Mouse (Mus musculus): ENCODE measurements around the gene Fblim1. TPM values are rescaled to one million over a fixed set of nuclear protein-coding genes. Genes with fewer than 3 reads are reported as not detected.

The Fblim1 gene
- polyA plus RNA-seq, 1 experiment from 2014 or later: 17.0 TPM

- WGBS: 93% methylated on average over 20 of the region's 20 CpGs
- H3K9me3 ChIP-seq (ENCODE audit: control insufficient read depth, low read length): no peaks in the 10 kb centered on the region
Observed at GRCm38 (mm10) chr4:141631250-141631649, 25.4 kb upstream of the Fblim1 start.

GRCm38 (mm10) chr4:141630021-141630420 lies 24.1 kb upstream of the Fblim1 start:
- H3K4me3 ChIP-seq (ENCODE audit: low read depth, low read length): no peak overlapping the region
- H3K36me3 ChIP-seq (ENCODE audit: control insufficient read depth, insufficient read depth, low read length): peaks cover 36% of the 10 kb centered on the region
- no peak for ATAC-seq (replicated peaks; ENCODE audit: low FRiP score)
- H3K4me1 ChIP-seq (replicated peaks; ENCODE audit: control insufficient read depth, insufficient read depth, low read length): no peaks in the 10 kb centered on the region
- H3K9me3 ChIP-seq (ENCODE audit: control insufficient read depth, low read length): no peaks in the 10 kb centered on the region
- no peak overlapping the region for H3K9ac ChIP-seq (ENCODE audit: low read depth, low read length)
- 91% methylated on average over 11 of the region's 11 CpGs for WGBS
- H3K27me3 ChIP-seq (replicated peaks; ENCODE audit: control insufficient read depth, insufficient read depth, low read length): no peaks in the 10 kb centered on the region
- no peak for DNase-seq (ENCODE audit: low spot score)
- no peak overlapping the region for H3K27ac ChIP-seq (ENCODE audit: low read depth, low read length)
- H3K4me2 ChIP-seq: no peak overlapping the region

More at GRCm38 (mm10) chr4:141631250-141631649, 25.4 kb upstream of the Fblim1 start:
- Histone ChIP-seq H3K27ac (ENCODE audit: low read depth, low read length) (no peak overlapping the region), H3K4me3 (ENCODE audit: low read depth, low read length) (no peak overlapping the region), H3K9ac (ENCODE audit: low read depth, low read length) (no peak overlapping the region), H3K36me3 (ENCODE audit: control insufficient read depth, insufficient read depth, low read length) (peaks cover 33% of the 10 kb centered on the region), H3K4me1 (replicated peaks; ENCODE audit: control insufficient read depth, insufficient read depth, low read length) (no peaks in the 10 kb centered on the region), H3K4me2 (no peak overlapping the region), H3K27me3 (replicated peaks; ENCODE audit: control insufficient read depth, insufficient read depth, low read length) (no peaks in the 10 kb centered on the region)
- DNase-seq (ENCODE audit: low spot score) (no peak), ATAC-seq (replicated peaks; ENCODE audit: low FRiP score) (no peak)

GRCm38 (mm10) chr4:141628661-141629060 lies 22.8 kb upstream of the Fblim1 start:
- DNase-seq (ENCODE audit: low spot score): no peak

GRCm38 (mm10) chr4:141627502-141627901 lies 21.6 kb upstream of the Fblim1 start:
- ATAC-seq (replicated peaks; ENCODE audit: low FRiP score) (no peak), DNase-seq (ENCODE audit: low spot score) (no peak)
- no peak overlapping the region for H3K27ac ChIP-seq (ENCODE audit: low read depth, low read length)
- no peaks in the 10 kb centered on the region; the same call in 1 of the 2 replicates for H3K4me1 ChIP-seq (replicated peaks; ENCODE audit: control insufficient read depth, insufficient read depth, low read length)
- WGBS: 89% methylated on average over 5 of the region's 5 CpGs
- no peak overlapping the region for H3K9ac ChIP-seq (ENCODE audit: low read depth, low read length)
- H3K27me3 ChIP-seq (replicated peaks; ENCODE audit: control insufficient read depth, insufficient read depth, low read length): no peaks in the 10 kb centered on the region
- H3K4me2 ChIP-seq: no peak overlapping the region
- H3K36me3 ChIP-seq (ENCODE audit: control insufficient read depth, insufficient read depth, low read length): peaks cover 34% of the 10 kb centered on the region
- H3K9me3 ChIP-seq (ENCODE audit: control insufficient read depth, low read length): no peaks in the 10 kb centered on the region
- no peak overlapping the region for H3K4me3 ChIP-seq (ENCODE audit: low read depth, low read length)

More at GRCm38 (mm10) chr4:141628661-141629060, 22.8 kb upstream of the Fblim1 start:
- ATAC-seq (replicated peaks; ENCODE audit: low FRiP score): no peak
- no peaks in the 10 kb centered on the region for H3K4me1 ChIP-seq (replicated peaks; ENCODE audit: control insufficient read depth, insufficient read depth, low read length)
- no peak overlapping the region for H3K27ac ChIP-seq (ENCODE audit: low read depth, low read length)
- H3K9ac ChIP-seq (ENCODE audit: low read depth, low read length): no peak overlapping the region
- peaks cover 36% of the 10 kb centered on the region for H3K36me3 ChIP-seq (ENCODE audit: control insufficient read depth, insufficient read depth, low read length)
- no peaks in the 10 kb centered on the region for H3K9me3 ChIP-seq (ENCODE audit: control insufficient read depth, low read length)
- no peak overlapping the region for H3K4me2 ChIP-seq
- H3K27me3 ChIP-seq (replicated peaks; ENCODE audit: control insufficient read depth, insufficient read depth, low read length): no peaks in the 10 kb centered on the region
- no peak overlapping the region for H3K4me3 ChIP-seq (ENCODE audit: low read depth, low read length)
- WGBS: 81% methylated on average over 14 of the region's 14 CpGs

- no peak overlapping the region for H3K4me2 ChIP-seq
- no peaks in the 10 kb centered on the region for H3K9me3 ChIP-seq (ENCODE audit: control insufficient read depth, low read length)
- no peak overlapping the region for H3K9ac ChIP-seq (ENCODE audit: low read depth, low read length)
- peaks cover 20% of the 10 kb centered on the region; the same call in 1 of the 2 replicates for H3K36me3 ChIP-seq (ENCODE audit: control insufficient read depth, insufficient read depth, low read length)
- DNase-seq (ENCODE audit: low spot score) (no peak), ATAC-seq (replicated peaks; ENCODE audit: low FRiP score) (no peak)
- H3K4me3 ChIP-seq (ENCODE audit: low read depth, low read length): no peak overlapping the region
- WGBS: 83% methylated on average over 16 of the region's 16 CpGs
- no peaks in the 10 kb centered on the region; the same call in 1 of the 2 replicates for H3K4me1 ChIP-seq (replicated peaks; ENCODE audit: control insufficient read depth, insufficient read depth, low read length)
- H3K27ac ChIP-seq (ENCODE audit: low read depth, low read length): no peak overlapping the region
- H3K27me3 ChIP-seq (replicated peaks; ENCODE audit: control insufficient read depth, insufficient read depth, low read length): no peaks in the 10 kb centered on the region
Observed at GRCm38 (mm10) chr4:141625774-141626550, 20.1 kb upstream of the Fblim1 start.

GRCm38 (mm10) chr4:141624983-141625773 lies 19.3 kb upstream of the Fblim1 start:
- H3K9me3 ChIP-seq (ENCODE audit: control insufficient read depth, low read length): no peaks in the 10 kb centered on the region
- no peak overlapping the region for H3K4me3 ChIP-seq (ENCODE audit: low read depth, low read length)
- WGBS: 69% methylated on average over 19 of the region's 19 CpGs
- peaks cover 16% of the 10 kb centered on the region; the same call in 1 of the 2 replicates for H3K36me3 ChIP-seq (ENCODE audit: control insufficient read depth, insufficient read depth, low read length)
- no peak overlapping the region for H3K4me2 ChIP-seq
- no peak overlapping the region for H3K27ac ChIP-seq (ENCODE audit: low read depth, low read length)
- ATAC-seq (replicated peaks; ENCODE audit: low FRiP score): no peak
- H3K4me1 ChIP-seq (replicated peaks; ENCODE audit: control insufficient read depth, insufficient read depth, low read length): no peaks in the 10 kb centered on the region; the same call in 1 of the 2 replicates
- H3K9ac ChIP-seq (ENCODE audit: low read depth, low read length): no peak overlapping the region
- no peak for DNase-seq (ENCODE audit: low spot score)
- H3K27me3 ChIP-seq (replicated peaks; ENCODE audit: control insufficient read depth, insufficient read depth, low read length): no peaks in the 10 kb centered on the region

- no peak for ATAC-seq (replicated peaks; ENCODE audit: low FRiP score)
- Histone ChIP-seq H3K27ac (ENCODE audit: low read depth, low read length) (no peak overlapping the region), H3K4me2 (no peak overlapping the region), H3K4me1 (replicated peaks; ENCODE audit: control insufficient read depth, insufficient read depth, low read length) (no peaks in the 10 kb centered on the region; the same call in 1 of the 2 replicates), H3K27me3 (replicated peaks; ENCODE audit: control insufficient read depth, insufficient read depth, low read length) (no peaks in the 10 kb centered on the region), H3K9me3 (ENCODE audit: control insufficient read depth, low read length) (no peaks in the 10 kb centered on the region), H3K36me3 (ENCODE audit: control insufficient read depth, insufficient read depth, low read length) (peaks cover 11% of the 10 kb centered on the region; the same call in 1 of the 2 replicates), H3K9ac (ENCODE audit: low read depth, low read length) (no peak overlapping the region), H3K4me3 (ENCODE audit: low read depth, low read length) (no peak overlapping the region)
- DNase-seq (ENCODE audit: low spot score): no peak
- 83% methylated on average over 8 of the region's 8 CpGs for WGBS
Observed at GRCm38 (mm10) chr4:141624134-141624533, 18.2 kb upstream of the Fblim1 start.

- Histone ChIP-seq H3K27ac (ENCODE audit: low read depth, low read length) (no peak within 1 kb of the TSS), H3K9ac (ENCODE audit: low read depth, low read length) (no peak within 1 kb of the TSS), H3K4me1 (replicated peaks; ENCODE audit: control insufficient read depth, insufficient read depth, low read length) (peaks cover 3% of the 10 kb centered on the region; the same call in 1 of the 2 replicates), H3K27me3 (replicated peaks; ENCODE audit: control insufficient read depth, insufficient read depth, low read length) (no peaks in the 10 kb centered on the region), H3K4me2 (no peak within 1 kb of the TSS), H3K4me3 (ENCODE audit: low read depth, low read length) (no peak within 1 kb of the TSS), H3K36me3 (ENCODE audit: control insufficient read depth, insufficient read depth, low read length) (peaks cover 11% of the 10 kb centered on the region; the same call in 1 of the 2 replicates), H3K9me3 (ENCODE audit: control insufficient read depth, low read length) (no peaks in the 10 kb centered on the region)
- ATAC-seq (replicated peaks; ENCODE audit: low FRiP score) (peak; percentile 44; the same call in 1 of the 2 replicates), DNase-seq (ENCODE audit: low spot score) (no peak)
- 33% methylated on average over 1 of the region's 1 CpGs for WGBS
Observed at GRCm38 (mm10) chr4:141623666-141624065, 17.8 kb upstream of the Fblim1 start, which contains the start of gene Slc25a34. Gene Slc25a34 (minus strand): TSS chr4:141623821.
